Mouse (Mus musculus): ENCODE results near the gene Capn8. TPM values are rescaled to one million over a fixed set of nuclear protein-coding genes. Genes with fewer than 3 reads are reported as not detected.

The Capn8 gene
- polyA plus RNA-seq (2015; fragmentation: Nextera tagmentation; extraction: Ambion mirVana), result not detected in 2 replicates

GRCm38 (mm10) chr1:182564408-182565120, at the start of gene Capn8:
Gene Capn8 (plus strand): TSS chr1:182565007.

GRCm38 (mm10) chr1:182516758-182517676, 47.8 kb upstream of the Capn8 start, which contains the start of gene Capn2:
Gene Capn2 (minus strand): TSS chr1:182517608.

Other genes with a start within 250 kb of the Capn8 start
- 6.6 and 6.9 TPM in 2 replicates for gene Fbxo28, start 223.4 kb upstream of the Capn8 start, polyA plus RNA-seq (2015; fragmentation: Nextera tagmentation; extraction: Ambion mirVana)
- 2.7 and 4.3 TPM in 2 replicates for gene Trp53bp2, start 155.8 kb upstream of the Capn8 start, polyA plus RNA-seq (2015; fragmentation: Nextera tagmentation; extraction: Ambion mirVana)
- 20.2 and 24.7 TPM in 2 replicates for gene Capn2, start 47.4 kb upstream of the Capn8 start, polyA plus RNA-seq (2015; fragmentation: Nextera tagmentation; extraction: Ambion mirVana)
- not detected in 2 replicates for gene Ccdc185, start 184.2 kb downstream of the Capn8 start, polyA plus RNA-seq (2015; fragmentation: Nextera tagmentation; extraction: Ambion mirVana)
- gene Susd4, start 198.9 kb downstream of the Capn8 start, polyA plus RNA-seq (2015; fragmentation: Nextera tagmentation; extraction: Ambion mirVana), result 1.3 and 1.5 TPM in 2 replicates

All from spleen, postnatal 0 days (tissue).